Mouse (Mus musculus) frontal cortex, postnatal 36 days (tissue): ENCODE results near the gene Fmnl2.

Source experiments
- DNase-seq, 2 experiments: peaks; one replicate each; pipeline ENCODE4 v3.0.0; 2022; ENCODE audit warnings: low spot score in 2 of 2

Fmnl2 gene

DNA sequence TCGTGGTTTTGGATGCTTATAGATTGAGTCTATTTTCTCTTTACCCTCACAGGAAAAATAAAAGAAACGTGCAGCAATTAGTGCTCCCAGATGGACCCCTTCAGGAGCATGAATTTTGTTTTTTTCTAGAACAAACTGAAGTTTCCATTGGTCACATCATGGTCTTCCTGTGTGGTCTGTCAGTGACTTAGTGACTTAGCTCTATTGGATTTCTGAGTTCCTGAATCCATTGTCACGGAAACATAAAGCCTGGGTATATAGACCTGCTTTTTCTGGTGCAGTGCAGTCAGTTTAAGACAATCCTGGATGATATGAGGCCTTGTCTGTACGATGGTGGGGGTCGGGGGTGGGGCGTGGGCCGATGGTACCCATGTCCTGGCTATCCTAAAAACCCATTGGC is 7.0 kb downstream of the Fmnl2 start:
- no peak for DNase-seq

DNA sequence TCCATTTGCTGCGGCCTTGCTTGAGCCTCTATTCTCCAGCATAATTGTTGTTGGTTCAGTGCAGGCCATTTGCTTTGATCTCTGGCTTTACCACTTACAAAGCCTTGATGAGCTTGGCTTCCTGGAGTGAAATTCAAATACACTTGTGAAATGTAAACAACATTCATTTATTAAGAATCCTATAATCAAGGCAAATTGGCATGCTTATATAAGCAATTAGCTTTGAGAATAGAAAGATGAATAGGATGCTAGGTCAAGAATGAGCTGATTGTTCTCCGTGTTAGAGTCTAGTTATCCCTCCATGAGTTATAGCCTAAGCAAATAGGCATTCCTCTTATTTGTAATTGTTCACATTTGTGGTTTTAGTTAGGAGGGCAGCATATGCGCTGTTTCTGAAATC is 8.5 kb downstream of the Fmnl2 start:
- DNase-seq = no peak

DNA sequence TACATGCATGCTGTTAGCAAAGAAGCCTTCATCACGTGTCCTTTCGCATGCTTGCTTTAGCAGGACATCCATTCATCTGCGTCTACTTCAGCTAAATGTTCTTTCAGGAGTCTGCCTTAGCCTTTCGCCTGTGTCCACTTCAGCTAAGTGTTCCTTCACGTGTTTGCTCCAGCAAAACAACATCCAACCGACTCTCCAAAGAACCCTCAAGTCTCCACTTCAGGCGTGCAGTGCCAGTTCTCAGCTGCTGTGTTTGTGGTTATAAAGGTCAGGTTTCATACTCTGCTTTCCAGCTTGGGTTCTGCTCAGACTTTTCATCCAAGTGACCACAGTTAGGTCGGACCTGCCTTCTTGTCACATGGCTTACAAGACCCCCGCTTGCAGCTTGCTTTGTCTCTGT is 10.1 kb downstream of the Fmnl2 start:
- DNase-seq = no peak

DNA sequence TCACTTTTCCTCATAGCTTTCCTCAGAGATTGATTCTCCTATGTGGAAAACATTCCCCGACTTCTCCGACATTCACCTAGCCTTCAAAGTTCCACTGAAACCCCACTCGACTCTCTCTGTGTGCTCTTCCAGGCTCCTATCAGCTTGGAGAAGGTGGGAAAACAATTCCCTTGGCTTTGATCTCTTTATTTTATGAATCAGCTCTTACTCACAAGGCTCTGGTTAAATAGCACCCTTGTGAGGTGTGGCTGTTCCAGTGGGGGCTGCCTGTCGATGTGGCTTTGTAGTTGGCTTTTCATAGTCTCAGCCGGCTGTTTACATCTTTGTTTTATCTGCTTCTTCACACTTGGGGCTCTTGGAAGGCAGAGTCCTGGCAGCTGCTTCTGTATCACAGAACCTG is 10.5 kb downstream of the Fmnl2 start:
- DNase-seq = no peak

DNA sequence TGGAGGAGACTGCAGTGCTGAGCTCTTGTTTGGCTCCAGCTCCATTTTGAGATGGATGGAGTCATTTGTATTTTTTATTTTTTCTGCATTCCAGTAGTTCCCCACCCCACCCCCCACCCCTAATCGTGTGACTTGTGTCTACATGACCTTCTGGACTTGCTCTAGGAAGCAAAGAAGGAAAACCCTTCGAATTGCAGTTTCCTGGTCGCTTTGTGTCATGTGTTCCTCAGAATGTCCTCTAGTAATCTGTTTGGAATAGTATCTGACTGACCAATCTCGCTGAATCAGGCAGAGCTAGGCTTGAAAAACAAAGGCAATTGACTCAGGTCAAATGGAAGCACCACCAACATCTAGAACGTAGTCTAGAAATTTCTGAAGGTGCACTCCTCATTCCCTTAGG is 15.0 kb downstream of the Fmnl2 start:
- DNase-seq = no peak

DNA sequence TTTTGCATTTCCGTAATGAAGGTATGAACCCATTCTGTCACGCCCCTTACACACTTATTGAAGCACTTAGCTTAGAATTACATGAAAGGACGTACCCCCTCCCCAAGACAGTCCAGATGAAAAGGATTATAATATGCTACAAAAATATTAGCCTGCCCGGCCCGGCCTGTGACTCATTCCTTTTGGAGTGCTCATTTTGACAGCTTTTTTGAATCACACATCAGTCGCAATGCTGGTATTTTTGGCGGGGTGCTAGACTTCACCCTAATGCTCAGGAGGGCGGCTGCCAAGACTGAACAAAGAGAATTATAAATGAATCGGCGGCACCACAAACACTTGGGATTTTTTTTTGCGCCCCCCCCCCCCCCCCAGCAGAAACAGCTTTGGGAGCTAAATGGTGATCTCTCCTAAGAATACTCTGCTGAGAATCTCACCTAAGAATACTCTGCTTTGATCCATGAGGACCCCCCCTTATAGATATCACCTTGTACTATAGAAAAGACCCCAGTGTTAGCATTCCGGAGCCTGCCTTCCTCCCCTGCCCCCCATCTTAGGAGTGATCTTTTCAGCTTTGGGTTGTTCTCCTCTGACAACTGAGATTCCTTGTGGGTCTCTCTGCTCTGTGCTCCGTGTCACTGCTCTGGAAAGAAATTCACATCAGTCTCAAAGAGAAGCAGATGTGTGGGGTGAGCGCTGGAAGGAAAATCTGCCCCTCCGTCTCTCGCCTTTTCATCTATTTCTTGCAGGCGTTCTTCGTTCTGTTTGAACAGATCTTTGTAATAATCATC is 15.8 kb downstream of the Fmnl2 start:
- peak in 1 of 2 experiments; percentile 35 for DNase-seq

DNA sequence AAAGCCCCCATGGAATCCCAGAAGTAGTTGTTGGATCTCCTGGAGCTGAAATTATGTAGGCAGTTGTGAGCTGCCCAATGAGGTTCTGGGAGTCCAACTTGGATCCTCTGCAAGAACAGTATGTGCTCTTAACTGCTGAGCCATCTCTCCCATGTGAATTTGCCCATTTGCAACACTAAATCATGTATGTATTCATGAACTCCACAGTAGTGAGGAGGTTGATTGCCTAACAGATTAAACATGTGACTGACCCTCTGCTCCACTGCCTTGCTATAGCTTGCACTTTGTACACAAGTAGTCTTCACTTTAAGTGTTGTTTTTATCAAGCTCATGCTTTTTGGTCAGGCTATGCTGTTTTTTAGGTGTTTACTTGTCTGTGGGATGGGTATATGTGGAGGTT is 17.1 kb downstream of the Fmnl2 start:
- no peak for DNase-seq

DNA sequence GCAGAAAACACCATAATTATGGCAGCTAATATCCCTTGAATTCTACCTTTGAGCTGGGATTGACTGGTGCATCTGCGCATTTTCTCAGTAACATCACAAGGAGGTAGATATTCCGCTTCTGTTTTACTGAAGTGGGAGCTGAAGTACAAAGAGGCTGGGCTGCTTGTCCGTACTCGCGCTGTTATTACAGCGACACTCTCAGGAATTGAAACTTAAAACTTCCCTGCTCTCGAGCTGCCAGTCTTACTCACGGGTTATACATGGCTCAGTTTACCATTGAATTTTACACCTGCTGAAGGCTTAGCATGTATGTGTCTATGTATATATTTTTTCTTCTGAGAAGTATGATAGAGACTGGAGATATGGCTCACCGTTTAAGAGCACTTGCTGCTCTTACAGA is 18.1 kb downstream of the Fmnl2 start:
- DNase-seq = no peak

DNA sequence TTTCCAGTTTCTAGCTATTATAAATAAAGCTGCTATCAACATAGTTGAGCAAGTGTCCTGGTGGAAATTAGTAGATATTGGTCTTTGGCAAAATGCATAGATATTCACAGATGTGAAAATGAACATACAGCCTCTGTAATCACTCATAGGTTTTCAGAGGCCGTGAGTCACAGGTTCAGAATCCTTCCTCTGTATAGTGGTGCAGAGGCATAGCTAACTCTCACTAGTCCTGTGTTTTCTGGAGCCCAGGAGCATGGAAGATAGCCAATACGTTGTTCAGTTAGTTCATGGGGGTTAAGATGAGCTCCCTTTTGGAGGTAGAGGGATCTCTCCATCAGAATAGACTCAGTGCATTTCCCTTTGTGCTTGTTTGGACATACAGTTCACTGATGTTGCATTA is 25.7 kb downstream of the Fmnl2 start:
- no peak for DNase-seq

DNA sequence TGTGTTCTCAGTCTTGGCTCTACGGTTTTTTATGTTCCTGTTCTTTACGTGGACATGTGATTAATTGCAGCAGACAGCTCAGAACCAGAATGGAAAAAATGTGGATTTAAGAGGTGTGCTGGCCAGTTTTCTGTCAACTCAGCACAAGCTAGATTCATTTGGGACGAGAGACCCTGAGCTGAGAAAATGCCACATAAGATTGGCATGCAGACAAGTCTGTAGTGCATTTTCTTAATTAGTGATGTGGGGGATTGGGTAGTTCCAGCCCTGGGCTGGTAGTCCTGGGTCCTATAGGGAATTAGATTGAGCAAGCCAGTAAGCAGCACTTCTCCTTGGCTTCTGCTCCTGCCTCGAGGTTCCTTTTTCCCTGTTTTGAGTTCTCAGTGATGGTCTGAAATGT is 26.4 kb downstream of the Fmnl2 start:
- DNase-seq = no peak

DNA sequence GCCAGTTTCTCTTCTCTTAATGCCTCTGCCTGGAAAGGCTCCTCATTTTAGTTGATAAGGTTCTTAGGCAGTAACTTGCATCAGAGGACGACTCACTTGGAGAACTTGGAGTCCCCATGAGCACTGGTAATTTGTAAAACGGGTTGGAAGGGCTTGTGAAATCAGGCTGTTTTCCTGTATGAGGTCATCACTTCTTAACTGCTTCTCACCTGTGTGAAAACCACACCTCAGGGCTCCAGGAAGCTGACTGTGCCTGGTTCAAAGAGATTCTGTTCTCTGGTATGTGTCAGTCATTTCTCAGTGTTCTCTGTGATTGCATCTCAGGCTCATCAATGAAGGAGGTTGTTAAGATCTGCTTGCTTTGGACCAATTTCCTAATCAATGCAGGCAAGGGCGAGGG is 27.4 kb downstream of the Fmnl2 start:
- DNase-seq = no peak

DNA sequence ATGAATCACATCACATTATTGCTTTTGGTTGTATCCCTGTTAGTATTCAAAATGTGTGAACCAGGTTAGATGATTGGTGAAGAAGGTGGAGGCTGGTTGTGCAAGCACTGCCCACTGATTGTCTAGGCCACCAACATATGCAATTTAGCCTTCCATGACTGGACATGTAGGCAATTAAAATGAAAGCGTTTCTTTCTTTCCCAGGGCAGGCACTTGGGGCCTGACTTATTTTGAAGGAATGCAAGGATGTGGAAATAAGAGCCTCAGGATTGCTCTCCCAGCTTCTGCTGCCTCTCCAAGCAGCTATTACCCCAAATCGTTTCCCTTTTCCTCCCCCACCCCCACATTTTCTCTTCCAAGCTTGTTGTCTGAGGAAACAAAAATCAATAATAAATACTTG is 29.6 kb downstream of the Fmnl2 start:
- no peak for DNase-seq

DNA sequence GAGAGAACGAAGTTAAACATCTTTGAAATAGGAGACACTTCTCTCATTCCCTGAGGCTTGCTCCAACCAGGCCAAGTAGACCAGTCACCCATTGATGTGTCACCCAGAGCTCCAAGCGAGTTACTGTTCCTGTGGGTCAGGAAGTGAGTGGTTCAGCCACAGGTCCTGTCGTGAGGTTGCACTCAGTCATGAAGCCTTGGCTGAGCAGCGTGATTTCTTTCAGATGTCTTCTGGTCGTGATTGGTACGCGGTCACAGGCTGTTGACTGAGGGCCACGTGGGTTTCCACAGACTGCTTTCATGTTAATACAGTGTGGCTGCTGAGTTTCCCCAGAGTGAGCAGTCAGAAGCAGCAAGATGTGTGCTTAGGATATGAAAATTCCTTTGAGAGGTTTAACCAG is 33.5 kb downstream of the Fmnl2 start:
- no peak for DNase-seq

DNA sequence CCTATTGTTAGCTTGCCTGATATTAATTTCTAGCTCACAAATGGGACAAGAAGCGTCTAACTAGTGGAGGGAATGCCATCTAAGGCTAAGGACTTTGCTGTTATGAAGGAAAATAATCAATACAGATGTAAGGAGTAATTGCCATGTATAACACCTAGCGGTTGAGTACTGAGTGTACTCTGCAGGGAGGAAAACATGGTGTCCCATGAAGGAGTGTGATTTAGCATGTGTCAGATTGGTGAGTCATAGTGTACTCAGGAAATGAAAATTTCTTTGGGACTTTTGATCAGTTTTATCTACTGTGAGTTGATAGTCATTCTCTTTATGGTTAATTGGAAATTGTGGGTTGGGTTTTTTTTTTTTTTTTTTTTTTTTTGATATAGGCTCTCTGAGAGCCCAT is 34.1 kb downstream of the Fmnl2 start:
- no peak for DNase-seq

DNA sequence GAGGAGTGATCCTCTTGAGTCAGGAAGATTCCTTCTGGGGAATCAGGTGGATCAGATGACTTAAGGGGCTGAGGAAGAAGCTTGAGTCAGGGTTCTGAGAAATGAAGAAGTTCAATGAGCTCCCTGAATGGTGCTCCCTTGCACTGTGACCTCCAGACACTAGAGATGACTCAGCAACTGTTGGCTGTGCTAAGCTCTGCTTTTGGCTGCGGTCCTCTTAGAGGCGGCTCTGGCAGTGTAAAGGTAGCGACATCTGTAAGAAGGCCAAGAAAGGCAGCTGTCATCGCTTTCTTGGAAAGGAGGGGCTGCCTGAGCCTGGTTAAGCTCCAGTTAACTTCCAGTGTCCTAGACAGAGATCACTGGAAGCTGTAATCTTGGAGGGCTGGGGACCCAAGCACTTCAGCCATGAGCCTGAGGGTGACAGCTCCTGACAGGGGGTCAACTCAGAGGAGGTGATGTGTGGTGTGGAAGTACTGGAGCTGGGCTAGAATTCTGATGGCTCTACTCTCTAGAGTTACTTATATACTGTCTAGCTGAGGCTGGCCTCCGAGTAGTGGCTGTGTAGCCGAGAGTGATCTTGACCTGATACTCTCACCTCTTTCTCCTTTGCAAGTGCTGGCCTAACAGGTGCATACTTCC is 37.4 kb downstream of the Fmnl2 start:
- DNase-seq = no peak

DNA sequence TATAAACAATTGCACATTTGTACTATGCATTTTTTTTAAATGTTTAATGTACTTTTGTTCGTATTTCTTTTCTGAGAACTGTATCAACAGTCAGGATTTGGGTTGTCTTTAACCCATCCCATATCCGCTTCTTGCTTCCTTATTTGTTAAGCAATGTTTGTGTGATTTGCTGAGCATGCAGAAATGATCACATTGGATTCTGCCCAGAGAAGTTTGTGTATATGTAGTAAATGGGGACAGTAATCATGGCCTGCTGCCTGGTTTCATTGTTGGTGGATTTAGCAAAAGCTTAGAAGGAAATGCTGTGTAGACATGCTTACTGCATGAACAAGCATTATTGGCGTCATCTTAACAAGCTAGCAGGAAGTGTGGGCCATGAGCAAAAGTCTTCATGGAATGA is 39.3 kb downstream of the Fmnl2 start:
- DNase-seq = no peak

DNA sequence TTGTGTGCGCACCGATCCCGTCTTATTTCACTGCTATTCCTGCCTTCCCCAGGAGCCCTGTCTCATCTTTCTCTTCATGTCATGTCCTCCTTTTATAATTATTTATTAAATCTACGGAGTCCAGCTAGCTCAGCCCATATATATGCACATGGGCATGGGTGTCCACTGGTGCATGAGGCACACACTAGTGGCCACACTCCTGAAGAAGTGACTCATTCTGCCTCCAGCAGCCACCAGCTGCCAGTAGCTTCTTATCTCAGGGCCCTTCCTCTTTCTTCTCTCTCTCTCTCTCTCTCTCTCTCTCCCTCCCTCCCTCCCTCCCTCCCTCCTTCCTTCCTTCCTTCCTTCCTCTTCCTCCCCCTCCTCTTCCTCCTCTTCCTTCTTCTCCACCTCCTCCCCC is 43.1 kb downstream of the Fmnl2 start:
- no peak for DNase-seq

DNA sequence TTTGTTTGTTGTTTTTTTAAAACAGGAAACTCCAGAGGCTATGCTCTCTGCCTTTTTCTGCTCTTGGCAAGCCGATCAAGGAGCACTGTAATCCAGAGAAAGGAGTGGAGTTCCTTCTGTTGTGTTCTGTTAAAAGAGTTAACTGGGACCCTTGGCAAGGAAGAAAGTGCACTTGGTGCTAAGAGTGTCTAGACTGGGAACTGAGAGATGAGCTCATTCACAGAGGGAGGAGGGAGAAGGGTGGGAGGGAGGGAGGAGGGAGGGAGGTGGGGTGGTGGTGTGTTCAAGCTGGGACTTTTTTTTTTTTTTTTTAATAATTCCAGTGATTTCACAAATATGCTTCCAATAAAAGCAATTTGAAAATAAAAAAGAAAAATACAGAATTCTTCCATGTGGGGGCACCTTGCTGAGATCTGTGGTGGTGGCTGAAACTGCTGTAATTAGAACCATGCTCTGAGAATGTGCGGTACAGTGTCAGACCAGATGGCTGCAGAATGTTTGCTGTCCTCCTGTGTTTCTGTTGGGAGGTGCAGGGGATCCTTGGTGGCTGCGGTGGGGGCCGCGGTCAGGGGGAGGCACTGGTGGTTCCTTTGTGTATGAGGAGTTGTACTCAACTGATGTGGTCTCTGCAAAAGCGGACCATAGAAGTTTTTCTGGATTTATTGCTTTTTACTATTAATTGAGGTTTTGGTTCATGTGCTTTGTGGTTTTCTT is 43.8 kb downstream of the Fmnl2 start:
- peak; percentile 30 to 42 for DNase-seq

DNA sequence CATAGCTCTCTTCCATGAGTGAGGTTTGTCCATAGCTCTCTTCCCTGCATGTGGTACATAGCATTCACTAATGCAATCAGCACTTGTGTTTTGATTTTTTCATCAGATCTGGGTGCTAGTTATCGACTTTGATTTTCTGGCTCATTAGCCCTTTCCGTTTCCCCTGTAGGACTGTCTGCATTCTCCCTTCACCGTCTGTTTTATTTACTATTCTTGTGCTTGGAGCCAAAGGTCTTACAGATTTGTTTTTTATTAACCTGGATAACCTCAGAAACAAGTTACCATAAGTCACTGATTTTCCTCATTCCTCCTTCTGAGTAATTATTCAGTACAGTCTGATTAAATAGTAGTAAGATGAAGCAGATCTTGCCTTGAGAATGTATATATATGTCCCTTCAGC is 44.8 kb downstream of the Fmnl2 start:
- no peak for DNase-seq

DNA sequence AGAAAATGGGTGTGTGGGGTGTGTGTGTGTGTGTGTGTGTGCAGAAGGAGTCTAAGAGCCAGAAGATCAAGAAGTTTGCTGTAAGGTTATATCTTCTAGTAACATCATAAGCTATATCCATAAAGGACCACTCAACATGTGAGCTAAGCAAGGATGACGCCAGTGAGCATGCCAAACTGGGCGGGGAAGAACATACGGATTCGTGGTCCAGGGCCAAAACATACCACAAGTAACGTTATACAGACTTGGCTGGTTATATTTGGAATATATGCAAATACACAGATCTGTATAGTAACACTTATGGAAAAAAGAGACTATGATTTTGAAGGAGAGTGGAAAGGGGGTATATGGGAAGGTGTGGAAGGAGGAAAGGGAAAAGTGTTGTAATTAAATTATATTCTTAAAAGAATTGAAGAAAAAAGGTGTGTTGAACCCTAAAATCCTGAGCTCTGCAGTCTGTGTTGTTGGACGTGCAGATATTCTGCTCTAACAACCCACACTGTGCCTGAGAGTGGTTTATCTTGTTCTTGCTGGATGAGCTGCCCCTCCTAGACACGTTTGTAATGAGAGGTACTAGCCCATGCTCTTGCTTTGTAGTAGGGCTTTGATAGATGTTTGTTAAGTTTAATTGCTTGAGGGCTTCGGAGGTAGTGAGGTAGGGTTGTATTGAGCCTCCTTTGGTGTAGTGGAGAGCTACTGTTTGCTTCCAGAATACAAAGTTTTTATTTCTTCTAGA is 45.7 kb downstream of the Fmnl2 start:
- DNase-seq = no peak

DNA sequence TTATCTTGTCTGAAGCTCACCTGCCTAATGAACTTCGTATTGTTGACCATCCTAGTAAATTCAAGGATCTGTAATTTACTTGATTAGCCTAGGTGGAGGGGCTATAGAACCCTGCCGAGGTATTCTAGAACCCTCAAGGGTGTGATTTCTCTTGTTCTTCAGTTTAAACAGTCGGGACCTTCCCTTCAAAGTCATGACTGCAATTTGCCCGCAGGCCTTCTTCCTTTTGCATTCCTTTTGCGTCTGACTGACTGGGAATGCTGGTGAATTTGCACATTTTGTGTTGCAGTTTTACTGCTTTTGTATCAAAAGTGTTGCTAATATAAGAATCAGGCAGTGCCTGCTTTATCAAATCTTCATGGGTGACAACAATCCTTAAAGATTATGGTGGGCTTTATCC is 46.9 kb downstream of the Fmnl2 start:
- no peak for DNase-seq

DNA sequence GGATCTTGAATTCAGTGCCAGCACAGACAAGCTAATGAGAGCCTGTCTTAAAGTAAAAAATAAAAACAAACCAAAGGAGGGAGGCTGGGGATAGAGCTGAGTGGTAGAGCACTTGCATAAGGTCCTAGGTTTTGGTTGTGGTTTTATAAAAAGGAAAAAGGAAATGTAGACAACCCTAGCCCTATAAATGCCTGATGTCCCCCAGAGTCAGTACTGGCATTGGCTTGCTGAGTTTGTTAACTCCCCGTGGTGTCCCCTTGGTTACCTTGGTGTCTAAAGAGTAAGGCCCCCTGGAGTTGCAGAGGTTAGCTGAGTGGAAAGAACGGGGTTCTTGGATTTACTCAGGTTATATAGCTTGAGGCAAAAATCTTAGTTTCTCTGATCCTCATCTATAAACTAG is 55.7 kb downstream of the Fmnl2 start:
- no peak for DNase-seq
